Mouse (Mus musculus): ENCODE results near the gene Ccnh.

GRCm38 (mm10) chr13:85208656-85209055 is 19.4 kb downstream of the Ccnh start:
- TF ChIP-seq MAX (IDR thresholded peaks at IDR 0.05; ENCODE audit: low read depth) (no peak), POLR2A (IDR thresholded peaks at IDR 0.05; ENCODE audit: insufficient read length, low read depth) (no peak), TCF3 (IDR thresholded peaks at IDR 0.05; ENCODE audit: insufficient read length, low read depth) (no peak), E2F4 (IDR thresholded peaks at IDR 0.05; ENCODE audit: insufficient read depth) (no peak), POLR2AphosphoS2 (IDR thresholded peaks at IDR 0.05; ENCODE audit: insufficient read length, low read depth) (no peak), USF1 (IDR thresholded peaks at IDR 0.05; ENCODE audit: low read depth) (no peak), TCF12 (IDR thresholded peaks at IDR 0.05; ENCODE audit: insufficient read depth, poor library complexity, severe bottlenecking) (no peak), MYOG (IDR thresholded peaks at IDR 0.05; ENCODE audit: control insufficient read depth in 1 of 3, insufficient read depth in 1 of 3, insufficient read length in 2 of 3, low read depth in 2 of 3) (no peak), CEBPB (IDR thresholded peaks at IDR 0.05; ENCODE audit: insufficient read depth, poor library complexity, severe bottlenecking) (no peak), MYOD1 (IDR thresholded peaks at IDR 0.05; ENCODE audit: control insufficient read depth in 1 of 3, insufficient read length in 2 of 3, low read depth in 2 of 3) (no peak)

Data from myocyte (in vitro differentiated cells).